Mouse (Mus musculus): ENCODE measurements at regions not wholly inside any gene's neighbourhood (a gene's known extent, or its start where the extent isn't known, plus 50 kb on each side); places are given as distances from the start of the nearest gene placed in this dataset.

DNA sequence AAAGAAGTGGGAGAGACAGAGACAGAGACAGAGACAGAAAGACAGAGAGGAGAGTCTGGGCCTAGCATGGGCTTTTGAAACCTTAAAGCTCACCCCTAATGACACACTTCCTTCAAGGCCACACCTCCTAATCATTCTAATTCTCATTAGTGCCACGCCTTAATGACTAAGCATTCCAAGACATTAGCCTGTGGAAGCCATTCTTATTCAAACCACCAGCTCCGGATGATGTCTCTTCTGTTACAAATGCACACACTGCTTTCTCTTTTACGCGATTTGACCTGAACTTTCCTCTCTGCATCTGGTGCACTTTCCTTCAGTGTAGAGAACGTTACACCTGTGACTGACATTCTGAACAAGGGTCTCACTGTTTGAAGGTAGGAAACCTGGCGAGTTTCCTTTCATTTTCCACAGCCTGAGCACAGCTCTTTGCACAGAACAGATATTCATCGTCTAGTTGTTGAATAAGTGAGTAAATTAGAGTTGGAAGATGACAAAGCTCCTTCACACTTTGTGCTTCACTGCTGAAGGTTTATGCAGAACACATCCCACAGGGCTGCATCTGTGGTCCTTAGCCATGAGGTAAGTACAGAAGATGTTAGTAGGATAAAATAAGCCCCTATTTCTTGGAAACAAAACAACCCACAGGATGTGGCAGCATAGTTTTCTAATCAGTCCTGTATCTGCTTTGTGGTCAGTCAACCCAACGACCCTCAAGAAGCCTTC is 116.8 kb downstream of the Faxc start:
- peak; percentile 1 for DNase-seq (ENCODE audit: low read depth)

DNA sequence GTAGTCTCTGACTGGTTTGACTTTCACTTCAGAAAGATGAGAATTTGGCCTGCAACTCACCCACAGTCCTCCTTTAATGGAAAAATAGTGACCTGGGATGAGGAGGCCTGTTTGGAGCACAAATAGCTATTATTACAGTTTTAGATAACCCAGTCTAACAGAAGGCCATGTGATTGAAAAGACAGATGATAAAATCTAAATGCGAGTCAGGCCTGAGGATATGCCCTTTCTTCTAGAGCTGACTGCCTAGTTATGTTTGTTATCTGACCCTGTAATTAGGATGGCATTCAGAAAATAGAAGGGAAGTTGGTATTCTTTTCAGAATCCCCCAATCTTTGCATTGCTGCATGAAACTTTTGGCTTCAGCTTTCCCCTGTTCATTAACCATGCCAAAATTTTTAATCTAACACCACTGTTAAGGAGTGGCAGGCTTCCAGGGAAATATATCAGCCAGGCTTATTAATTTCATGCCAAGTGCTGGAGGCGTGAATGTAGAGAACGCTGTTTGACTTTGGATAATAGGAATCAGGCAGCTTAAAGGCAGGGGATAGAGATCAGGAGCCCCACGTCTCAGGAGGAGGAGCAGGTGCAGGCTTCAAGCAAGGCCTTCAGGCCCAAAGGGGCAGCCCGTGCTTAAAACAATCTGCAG is 135.8 kb downstream of the Faxc start:
- no peak for DNase-seq (ENCODE audit: low read depth)

DNA sequence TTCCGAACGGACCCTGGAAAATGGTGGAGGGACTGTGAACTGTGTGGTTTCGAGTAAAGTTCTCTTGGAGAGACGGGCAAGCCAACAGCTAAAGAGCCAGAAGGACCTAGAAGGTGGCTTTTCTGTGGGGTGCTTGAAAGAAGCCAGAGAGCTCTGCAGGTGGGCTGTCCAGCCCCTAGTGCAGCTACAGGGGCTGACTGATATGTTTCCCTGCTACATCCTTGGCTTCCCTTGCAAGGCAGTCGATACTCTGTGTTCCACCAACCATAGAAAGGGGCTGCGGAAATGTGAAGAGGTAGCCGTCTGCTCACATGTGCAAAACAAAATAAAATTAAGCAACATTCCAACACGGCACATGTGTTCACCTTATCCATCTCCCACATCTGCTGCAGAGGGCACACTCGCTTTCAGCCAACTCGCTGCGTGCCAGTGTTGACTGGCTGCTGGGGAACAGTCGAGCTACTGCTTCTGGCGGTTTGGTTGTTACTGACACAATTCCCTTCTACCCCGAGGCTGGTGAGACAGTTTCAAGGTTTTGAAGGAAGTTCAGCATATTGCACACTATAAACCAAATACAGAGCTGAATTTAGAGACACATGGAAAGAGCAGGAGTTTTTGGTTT is 136.7 kb downstream of the Faxc start:
- no peak for DNase-seq (ENCODE audit: low read depth)

DNA sequence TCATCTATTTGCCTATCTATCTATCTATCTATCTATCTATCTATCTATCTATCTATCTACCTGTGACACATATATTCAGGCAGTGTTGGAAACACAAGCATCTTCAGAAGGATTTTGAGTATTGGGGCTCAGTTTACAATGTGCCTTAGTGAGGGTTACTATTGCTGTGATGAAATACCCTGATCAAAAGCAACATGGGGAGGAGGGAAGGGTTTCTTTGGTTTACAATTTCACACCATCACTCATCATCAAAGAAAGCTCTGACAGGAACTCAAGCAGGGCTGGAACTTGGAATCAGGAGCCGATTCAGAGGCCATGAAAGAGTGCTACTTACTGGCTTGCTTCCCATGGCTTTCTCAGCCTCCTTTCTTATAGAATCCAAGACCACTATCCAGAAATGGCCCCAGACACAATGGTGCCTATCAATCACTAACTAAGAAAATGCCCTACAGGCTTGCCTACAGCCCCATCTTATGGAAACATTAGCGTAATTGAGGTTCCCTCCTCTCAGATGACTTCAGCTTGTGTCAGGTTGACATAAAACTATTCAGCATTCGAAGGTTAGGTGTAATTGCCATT is 157.2 kb downstream of the Faxc start:
- no peak for DNase-seq (ENCODE audit: low read depth)

DNA sequence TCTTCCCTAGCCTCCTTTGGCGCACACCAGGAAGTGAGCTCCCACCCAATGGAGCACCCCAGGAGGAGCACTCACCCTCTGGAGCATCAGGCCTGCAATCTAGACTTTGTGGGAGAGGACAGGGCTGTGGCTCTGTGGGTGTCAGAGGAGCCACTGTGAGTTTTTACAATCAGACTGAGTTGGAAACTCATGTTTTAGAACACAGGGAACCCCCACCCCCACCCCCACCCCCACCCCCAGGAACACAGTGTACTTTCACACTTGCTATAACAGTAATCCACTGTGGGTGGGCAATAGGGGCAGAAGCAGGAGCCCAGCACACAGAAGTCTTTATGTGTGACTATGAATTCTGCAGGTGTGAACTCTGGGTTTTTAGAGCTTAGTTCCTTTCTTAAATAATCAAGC is 158.5 kb downstream of the Faxc start:
- DNase-seq (ENCODE audit: low read depth), result no peak

DNA sequence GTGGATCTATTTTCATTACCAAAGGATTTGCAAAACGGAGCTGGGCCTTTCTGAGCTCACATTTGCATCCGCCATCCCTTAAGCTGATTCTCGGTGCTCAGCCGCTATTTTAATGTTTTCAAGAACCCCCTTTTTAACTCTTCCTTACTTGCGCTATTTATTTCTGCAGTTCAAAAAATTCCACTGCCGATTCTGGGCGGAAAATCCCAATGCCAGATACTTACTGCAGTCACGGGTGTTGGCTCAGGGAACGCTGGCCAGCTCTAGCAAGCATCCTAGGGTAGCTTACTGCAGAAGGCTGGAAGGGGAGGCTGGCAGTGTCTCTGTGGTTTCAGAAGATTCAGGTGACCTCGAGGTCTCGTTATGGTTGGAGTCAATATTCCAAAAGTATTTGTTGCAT is 159.4 kb downstream of the Faxc start:
- no peak for DNase-seq (ENCODE audit: low read depth)

DNA sequence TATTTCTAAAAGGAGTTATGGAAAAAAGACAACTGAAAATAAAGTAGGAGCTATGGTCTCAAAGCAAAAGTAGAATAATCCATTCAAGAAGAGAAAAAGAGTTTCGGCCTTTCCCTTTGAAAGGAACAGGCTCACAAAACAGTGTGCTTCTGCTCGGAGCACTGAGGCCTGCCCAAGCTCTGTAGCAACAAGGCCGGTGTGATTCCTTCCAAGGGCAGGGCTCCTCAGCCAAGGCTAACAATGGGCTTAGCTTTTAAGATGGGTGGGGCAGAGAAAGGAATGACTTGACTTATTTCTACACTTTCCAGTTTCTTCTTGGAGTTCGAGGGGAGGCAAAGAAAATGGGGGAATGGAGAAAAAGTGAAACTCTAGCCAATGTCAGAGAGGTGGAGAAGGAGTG is 161.4 kb downstream of the Faxc start:
- no peak for DNase-seq (ENCODE audit: low read depth)

DNA sequence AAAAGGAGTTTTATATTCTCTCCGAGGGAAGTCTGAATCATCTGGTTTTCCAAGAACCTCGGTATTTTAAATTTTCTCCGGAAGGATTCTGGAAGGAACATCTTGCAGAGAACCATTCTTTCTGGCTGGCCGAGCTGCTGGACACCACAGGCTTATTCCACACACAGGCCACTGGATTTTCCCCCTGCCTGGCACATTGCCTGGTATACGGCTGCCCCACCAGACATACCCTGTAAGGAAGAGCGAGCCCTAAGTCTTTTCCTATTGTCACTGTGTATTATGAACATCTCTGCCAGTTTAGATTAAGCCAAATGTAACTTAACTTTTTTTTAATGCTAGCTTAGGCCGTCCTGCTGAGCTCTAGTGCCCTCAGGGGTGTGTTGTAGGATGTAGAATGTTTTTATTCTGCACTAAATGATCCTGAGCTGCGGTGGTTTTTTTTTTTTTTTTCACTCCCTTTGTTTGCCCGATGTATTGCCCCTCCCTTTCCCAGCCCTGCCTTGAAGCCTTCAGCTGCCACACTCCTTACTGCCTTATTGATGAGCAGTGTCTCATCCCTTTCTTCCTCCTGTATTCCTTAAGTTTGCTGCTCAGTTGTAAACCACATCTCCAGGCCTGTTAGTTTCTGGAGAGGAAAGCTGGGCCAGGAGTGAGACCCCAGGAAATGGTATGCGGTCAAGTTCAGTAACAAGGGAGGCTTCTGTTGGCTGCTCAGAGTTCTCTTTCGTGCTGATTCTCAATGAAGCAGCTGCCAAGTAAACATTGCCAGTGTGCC is 164.3 kb downstream of the Faxc start:
- DNase-seq (ENCODE audit: low read depth), result no peak

DNA sequence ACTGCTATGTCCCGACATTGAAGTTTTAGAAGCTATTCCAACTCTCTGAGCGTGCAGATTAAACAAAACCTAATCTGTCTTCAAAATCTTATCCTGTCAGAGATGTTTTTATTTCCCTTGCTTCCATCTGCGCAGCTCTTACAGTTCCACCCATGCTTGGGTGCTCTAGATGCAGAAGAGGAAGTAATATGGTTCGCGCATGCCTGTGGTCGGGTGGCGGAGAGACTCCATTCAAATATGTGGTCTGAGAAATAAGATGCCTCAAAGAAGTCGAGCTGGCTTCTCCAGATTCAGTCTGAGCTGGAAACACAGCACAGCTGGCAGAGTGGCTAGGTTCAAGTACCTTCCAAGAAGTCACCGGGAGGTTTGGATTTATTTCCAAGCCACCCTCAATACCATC is 167.5 kb downstream of the Faxc start:
- no peak for DNase-seq (ENCODE audit: low read depth)

DNA sequence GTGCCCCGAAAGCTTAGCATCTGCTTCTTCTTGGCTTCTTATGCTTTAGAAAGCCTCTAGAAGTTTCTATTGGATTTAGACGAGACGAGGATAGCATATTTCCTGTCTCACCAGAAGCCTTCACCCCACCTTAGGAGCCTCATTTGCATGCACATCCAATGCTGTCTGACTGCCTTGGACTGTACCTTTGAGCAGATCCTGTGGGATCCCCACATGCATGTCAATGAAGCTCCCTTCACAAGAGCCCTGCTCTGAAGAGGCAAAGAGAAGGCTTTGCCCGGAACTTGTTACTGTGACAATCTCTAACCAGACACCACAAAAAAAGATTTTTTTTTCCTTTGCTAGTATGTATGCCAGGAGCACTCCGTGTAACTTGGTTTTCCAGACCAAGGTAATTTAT is 171.3 kb downstream of the Faxc start:
- no peak for DNase-seq (ENCODE audit: low read depth)

DNA sequence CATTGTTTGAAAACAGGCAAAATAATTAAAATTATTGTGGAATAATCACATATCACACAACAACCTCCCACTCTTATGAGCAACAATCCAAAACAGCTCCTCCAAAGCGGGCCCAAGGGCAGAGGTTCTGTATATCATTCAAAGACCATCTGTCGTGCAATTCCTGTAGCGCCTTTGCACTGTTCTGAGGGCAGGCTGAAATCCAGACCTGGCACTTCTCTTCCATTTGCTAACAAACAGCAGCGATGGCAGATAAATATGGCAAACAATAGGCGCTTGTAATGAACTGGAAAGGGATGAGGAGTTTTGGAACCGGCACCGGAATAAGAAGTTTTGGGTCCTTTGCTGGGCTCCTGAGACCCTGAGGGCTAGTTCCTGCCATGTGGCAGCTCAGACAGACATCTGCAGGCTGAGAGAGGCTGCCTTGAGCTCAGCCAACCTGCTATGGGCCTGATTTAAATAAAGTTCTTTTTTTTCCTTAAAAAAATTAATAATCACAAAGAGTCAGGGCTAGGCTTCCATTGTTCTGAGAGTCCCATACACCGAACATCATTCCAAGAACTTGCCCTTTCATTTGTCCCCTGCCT is 172.0 kb downstream of the Faxc start:
- no peak for DNase-seq (ENCODE audit: low read depth)

DNA sequence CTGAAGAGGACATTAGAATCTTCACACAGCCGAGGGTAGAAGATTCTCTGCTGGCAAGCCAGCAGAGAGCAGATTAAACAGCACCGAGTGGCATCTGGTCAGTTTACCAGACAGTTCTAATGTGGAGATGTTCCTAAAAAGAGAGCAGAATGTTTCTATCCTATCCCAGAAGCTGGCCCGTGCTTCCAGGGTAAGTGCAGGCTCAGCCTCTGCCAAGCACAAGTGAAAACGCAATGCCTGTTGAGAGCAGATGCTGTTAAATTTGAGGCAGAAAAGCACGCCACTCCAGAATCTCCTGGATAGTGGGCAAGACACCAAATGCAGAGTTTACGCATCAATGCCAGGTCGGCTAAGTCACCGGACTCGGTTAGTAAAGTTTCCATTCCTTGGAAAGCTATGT is 175.8 kb downstream of the Faxc start:
- DNase-seq (ENCODE audit: low read depth), result no peak

DNA sequence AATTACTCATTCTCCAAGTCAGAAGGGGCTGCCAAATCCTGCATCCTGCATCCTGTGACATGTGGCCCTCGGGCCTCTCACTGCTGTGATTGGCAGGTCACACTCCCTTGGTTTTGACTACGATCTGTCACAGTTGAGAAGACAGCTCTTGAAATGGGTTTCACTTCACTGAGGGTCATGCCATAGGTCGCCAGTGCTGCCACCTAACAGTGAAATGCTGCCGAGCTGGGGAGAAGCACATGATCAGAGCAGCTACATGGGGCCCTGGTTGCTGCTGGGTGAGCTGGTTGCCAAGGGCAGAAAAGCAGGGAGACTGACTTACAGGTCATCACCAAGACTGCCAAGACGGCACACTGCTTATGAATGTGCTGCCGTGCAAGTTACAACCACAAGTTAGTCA is 178.3 kb downstream of the Faxc start:
- no peak for DNase-seq (ENCODE audit: low read depth)

DNA sequence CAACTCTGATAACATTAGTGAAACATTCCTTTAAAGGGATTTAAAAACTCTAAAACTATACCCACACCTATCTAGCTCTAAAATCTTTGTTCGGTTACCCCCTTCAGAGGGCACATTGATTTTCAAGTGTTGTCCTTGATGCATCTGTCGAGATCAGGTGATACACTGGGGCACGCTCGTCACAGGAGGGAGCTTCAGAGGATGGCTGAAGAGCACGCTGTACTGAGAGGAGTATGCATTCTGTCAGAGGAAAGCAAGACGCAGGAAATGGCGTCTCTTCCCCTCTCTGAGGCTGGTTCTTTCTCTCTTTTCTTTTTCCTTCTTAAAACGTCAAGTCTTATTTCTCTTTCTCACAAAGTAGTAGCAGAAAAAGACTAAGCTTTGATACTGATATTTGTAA is 179.3 kb downstream of the Faxc start:
- no peak for DNase-seq (ENCODE audit: low read depth)

DNA sequence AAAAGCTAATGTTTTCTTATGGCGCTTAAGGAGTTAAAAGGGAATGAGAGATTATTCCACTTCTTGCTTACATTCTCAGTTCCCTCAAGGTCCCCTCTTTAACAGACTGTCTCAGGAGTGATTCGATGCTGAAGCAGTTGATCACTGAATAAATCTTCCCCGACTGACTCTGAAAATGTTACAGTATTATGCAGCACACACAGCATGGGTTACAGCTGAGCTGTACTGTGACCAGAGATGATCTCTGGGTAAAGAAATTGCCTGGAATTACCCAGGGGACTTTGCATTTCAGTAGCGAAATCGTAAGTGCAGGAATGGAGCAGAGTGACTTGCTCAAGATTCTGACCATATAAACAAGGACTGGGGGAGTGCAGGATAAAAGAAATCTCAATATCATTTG is 181.1 kb downstream of the Faxc start:
- DNase-seq (ENCODE audit: low read depth), result no peak

DNA sequence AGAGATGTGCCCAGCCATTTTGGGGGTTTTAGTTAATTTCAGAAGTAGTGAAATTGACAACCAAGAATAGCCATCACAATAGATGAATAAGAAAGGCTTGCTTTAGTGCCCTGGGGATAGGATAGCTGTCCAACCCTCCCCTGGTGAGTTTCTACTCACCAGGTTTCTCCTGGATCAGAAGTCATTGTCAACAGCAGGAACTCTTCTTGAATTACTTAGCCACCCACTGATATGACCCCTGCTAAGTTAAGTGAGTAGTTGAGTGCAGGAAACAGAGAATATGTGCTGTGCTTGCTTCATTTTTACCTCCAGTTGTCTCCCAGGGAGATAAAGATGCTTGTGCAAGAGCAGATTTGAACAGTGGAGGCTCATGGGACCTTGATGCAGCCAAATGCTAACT is 183.3 kb downstream of the Faxc start:
- DNase-seq (ENCODE audit: low read depth), result no peak

DNA sequence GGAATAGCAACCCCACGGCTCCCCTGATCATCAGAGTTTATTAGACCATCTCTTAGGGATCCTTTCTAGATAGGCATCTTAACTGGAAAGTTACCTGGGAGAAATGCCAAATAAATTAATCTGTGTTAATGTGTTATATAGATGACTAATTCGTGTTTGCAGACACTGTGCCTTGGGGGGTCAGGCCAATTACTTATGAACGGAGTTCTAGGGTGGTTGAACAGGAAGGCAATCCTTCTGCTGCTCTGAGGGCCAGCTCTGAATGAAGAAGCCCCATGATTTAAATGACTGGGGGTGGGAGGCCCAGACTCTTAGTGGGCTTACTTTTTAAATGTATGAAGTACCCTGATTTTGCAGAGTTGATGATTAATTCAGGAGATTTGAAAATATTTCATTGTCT is 188.7 kb downstream of the Faxc start:
- DNase-seq (ENCODE audit: low read depth), result no peak

DNA sequence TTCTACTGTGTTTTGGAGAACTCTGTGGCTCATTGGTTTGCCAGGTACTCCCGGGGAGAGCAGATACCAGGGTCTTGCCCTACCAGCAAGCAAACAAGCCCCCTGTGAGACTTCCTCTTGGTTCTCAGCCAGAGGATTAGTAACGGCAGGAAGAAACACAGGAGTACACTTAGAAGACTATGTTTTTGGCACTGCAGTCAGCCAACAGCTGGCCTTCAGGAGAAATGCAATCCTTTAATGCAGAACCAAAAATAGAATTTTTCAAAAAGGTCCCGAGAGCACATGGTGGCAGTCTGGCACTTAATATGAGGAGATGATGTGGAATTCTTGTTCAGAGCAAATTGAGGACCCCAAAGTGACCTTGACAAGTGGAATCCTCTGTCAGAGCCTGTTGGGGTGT is 189.8 kb downstream of the Faxc start:
- no peak for DNase-seq (ENCODE audit: low read depth)

DNA sequence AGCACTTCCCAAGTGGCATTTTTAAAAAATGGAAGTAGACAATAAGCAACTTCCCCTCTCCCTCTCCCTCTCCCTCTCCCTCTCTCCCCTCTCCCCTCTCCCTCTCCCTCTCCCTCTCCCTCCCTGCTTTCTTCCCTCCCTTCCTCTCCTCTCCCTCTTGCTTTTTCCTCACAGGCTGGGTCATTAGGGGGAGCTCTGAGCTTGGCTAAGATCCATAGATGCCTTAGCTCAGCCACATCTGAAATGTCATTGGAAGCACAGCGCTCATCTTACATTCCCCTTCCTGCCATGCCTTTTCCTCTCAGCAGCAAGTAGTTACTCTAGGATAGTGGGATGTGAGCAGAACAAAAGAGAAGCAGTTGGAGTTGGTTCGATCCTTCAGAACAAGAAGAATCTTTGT is 190.3 kb downstream of the Faxc start:
- DNase-seq (ENCODE audit: low read depth), result no peak

DNA sequence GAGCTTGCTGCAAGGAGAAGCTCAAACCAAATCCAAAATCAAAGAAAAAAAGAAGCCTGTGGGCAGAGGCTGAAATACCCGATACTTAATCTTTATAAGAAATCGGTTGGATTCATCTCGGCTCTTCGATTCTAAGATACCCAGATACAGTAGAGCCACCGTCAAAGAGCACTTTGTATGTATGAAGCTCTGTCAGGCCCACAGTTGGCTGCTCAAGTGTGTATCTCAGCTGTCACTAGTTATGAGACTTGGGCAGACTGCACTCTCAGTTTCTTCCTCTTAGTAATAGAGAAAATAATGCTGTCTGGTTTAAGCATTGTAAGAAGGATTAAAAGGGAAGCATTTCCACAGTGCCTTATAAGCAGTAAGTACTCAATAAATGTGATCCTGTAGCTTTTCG is 193.7 kb downstream of the Faxc start:
- DNase-seq (ENCODE audit: low read depth), result no peak

DNA sequence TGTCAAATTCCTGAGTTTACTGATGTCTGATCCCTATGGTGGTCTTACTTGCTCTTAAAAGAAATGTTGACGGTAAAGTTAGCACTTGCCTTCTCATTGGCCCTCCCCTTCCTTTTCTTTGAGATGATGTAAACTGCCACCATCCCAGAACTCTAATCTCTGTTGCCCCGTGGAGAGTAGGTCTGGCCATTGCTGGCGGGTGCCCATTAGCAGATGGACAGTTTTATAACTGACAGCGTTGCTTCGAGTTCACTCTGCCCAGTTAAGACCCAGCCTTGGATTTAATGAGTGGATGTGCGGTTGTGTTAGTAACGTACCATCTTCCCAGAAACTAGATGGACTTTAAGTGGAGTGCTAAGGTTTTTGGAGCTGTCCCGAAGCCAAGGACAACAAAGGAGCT is 199.4 kb downstream of the Faxc start:
- DNase-seq (ENCODE audit: low read depth), result no peak

Measured in 416B (cell line).